Mouse (Mus musculus) hindbrain, embryonic 14.5 days (tissue): ENCODE results near the gene Nos1ap. TPM values are rescaled to one million over a fixed set of nuclear protein-coding genes. Genes with fewer than 3 reads are reported as not detected.
A peak's percentile ranks its signal among the peaks of the same experiment; 100 is the strongest.

Source experiments
- ATAC-seq: fragments of 200-750 bp; cut with Nextera tagmentation; 2 replicates; pipeline ENCODE4 v1.8.0; 2017; ENCODE audit warnings: moderate number of reproducible peaks, mild to moderate bottlenecking, moderate TSS enrichment, moderate library complexity; ENCODE audit not compliant: low FRiP score
- DNase-seq: peaks from one replicate; pipeline ENCODE4 v3.0.0-alpha.2; 2015; ENCODE audit warnings: low spot score
- H3K27ac ChIP-seq: fragments of 300-500 bp; sonication (generic); 2 replicates; pipeline ENCODE4 v1.5.1; 2014; ENCODE audit warnings: mild to moderate bottlenecking, moderate library complexity
- H3K27me3 ChIP-seq: fragments of 300-500 bp; sonication (generic); 2 replicates; pipeline ENCODE4 v1.6.1; 2014; ENCODE audit warnings: mild to moderate bottlenecking, low read length, mixed read lengths; ENCODE audit not compliant: control insufficient read depth, insufficient read depth
- H3K36me3 ChIP-seq: fragments of 300-500 bp; sonication (generic); replicated peaks from 2 replicates; pipeline ENCODE4 v1.6.1; 2014; ENCODE audit not compliant: control insufficient read depth, insufficient read depth
- H3K4me1 ChIP-seq: fragments of 300-500 bp; sonication (generic); replicated peaks from 2 replicates; pipeline ENCODE4 v1.6.1; 2014; ENCODE audit warnings: antibody characterized with exemption, low read length, mixed read lengths; ENCODE audit not compliant: control insufficient read depth, insufficient read depth
- H3K4me2 ChIP-seq: fragments of 300-500 bp; sonication (generic); replicated peaks from 2 replicates; pipeline ENCODE4 v1.6.1; 2014; ENCODE audit warnings: mild to moderate bottlenecking, moderate library complexity
- H3K4me3 ChIP-seq: fragments of 300-500 bp; sonication (generic); replicated peaks from 2 replicates; pipeline ENCODE4 v1.5.1; 2014; ENCODE audit warnings: mild to moderate bottlenecking, low read length
- H3K9ac ChIP-seq: fragments of 300-500 bp; sonication (generic); 2 replicates; pipeline ENCODE4 v1.6.1; 2014
- H3K9me3 ChIP-seq: fragments of 300-500 bp; sonication (generic); 2 replicates; pipeline ENCODE4 v1.6.1; 2016; ENCODE audit warnings: low read length; ENCODE audit not compliant: control insufficient read depth
- WGBS: fragments of 180-500 bp; shearing (Covaris S2); extraction: QIAGEN DNeasy Blood & Tissue Kit; methylation state at CpG from one replicate; pipeline ENCODE4 v1.1.7; 2014; 5-methylcytosine and 5-hydroxymethylcytosine counted together
- polyA plus RNA-seq: library from polyadenylated mRNA; unstranded; fragments of >200 nt; fragmentation: Nextera tagmentation; extraction: Ambion mirVana; gene quantifications from 2 replicates; pipeline ENCODE4 v1.2.1, GENCODE M21; 2014

The Nos1ap gene
- polyA plus RNA-seq, 1 experiment from 2014 or later = 18.0 TPM

DNA sequence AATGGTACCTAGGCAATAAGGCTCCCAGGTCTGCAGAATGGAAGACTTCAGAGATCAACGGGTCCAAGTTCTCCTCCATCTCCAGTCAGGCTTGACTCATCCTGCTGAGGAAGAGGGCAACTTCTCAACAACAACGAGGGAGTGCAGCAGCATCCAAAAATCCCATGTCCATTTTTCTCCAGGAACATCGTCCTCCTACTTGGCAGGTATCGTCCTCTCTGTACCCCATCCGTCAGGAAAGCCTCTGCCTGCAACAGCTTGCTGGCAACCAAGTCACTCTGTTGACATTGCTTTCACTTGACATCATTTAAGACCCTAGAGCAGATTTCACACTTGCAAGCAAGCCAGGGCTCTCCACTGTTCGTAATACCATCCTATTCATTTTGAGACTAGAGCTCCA lies 33.0 kb downstream of the Nos1ap start:
- H3K4me2 ChIP-seq = no peak overlapping the region
- ATAC-seq = no peak
- WGBS = 97% methylated on average over 6 of the region's 6 CpGs

DNA sequence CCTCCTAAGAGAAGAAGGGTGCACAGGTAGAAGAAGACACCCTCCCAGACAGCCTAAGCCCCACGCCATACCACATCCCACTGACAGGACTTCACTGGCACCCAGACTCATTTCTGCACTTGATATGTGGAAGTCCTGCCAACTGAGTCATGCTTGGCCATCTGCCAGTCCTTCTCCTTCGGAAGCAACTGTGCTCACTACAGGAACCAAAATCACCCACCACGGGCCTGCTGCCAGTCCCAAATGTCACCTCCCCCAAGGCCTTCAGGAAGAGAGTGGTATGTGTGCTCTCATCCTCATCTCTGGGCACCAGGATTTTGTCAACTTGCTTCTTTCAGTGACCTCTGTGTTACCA lies 34.7 kb downstream of the Nos1ap start:
- Histone ChIP-seq H3K4me3 (no peak overlapping the region), H3K9me3 (no peaks in the 10 kb centered on the region), H3K27ac (no peak overlapping the region), H3K4me2 (no peak overlapping the region), H3K9ac (no peak overlapping the region), H3K36me3 (no peaks in the 10 kb centered on the region), H3K4me1 (no peaks in the 10 kb centered on the region; the same call in 1 of the 2 replicates), H3K27me3 (no peaks in the 10 kb centered on the region)
- ATAC-seq (no peak), DNase-seq (no peak)
- 55% methylated on average over 3 of the region's 3 CpGs for WGBS

More for the DNA sequence above, 33.0 kb downstream of the Nos1ap start:
- Histone ChIP-seq H3K27ac (no peak overlapping the region), H3K4me1 (no peaks in the 10 kb centered on the region), H3K9ac (no peak overlapping the region), H3K36me3 (no peaks in the 10 kb centered on the region), H3K27me3 (no peaks in the 10 kb centered on the region), H3K4me3 (no peak overlapping the region), H3K9me3 (no peaks in the 10 kb centered on the region)
- DNase-seq = no peak

DNA sequence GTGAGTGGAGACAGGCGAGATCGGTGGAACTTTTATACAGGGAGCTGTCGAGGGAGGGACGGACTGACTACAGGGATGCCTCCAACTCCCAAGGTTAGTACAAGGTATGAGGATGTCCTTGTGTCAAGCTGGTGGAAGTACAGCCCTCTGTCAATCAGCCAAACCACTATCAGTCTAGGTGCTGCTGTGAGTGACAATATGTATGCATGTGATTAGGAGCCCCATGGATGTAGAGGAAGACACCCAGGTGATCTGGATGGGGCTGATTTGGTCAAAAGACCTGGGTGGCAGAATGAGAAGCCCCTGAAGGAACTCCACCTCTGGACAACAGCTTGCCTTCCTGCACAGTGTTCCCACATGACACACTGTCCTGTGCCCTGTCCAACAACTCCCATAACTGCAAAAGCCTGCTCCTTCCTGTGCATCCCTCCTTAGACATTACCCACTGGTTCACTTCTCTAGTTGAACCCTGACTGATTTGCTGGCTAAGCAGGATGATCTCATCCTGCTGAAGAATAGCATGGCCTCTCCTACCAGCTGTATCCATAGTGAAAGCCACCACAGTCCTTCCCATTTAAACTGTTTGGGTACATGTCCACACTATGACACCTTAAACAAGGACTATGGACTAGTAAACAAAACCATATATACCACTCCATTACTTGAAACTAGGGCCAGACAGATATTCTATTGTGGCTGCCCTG lies 35.3 kb downstream of the Nos1ap start:
- 95% methylated on average over 4 of the region's 4 CpGs for WGBS
- Histone ChIP-seq H3K9me3 (no peaks in the 10 kb centered on the region), H3K27ac (no peak overlapping the region), H3K4me1 (no peaks in the 10 kb centered on the region; the same call in 1 of the 2 replicates), H3K4me2 (no peak overlapping the region), H3K36me3 (no peaks in the 10 kb centered on the region), H3K4me3 (no peak overlapping the region), H3K27me3 (no peaks in the 10 kb centered on the region), H3K9ac (no peak overlapping the region)
- no peak for DNase-seq
- ATAC-seq = no peak

DNA sequence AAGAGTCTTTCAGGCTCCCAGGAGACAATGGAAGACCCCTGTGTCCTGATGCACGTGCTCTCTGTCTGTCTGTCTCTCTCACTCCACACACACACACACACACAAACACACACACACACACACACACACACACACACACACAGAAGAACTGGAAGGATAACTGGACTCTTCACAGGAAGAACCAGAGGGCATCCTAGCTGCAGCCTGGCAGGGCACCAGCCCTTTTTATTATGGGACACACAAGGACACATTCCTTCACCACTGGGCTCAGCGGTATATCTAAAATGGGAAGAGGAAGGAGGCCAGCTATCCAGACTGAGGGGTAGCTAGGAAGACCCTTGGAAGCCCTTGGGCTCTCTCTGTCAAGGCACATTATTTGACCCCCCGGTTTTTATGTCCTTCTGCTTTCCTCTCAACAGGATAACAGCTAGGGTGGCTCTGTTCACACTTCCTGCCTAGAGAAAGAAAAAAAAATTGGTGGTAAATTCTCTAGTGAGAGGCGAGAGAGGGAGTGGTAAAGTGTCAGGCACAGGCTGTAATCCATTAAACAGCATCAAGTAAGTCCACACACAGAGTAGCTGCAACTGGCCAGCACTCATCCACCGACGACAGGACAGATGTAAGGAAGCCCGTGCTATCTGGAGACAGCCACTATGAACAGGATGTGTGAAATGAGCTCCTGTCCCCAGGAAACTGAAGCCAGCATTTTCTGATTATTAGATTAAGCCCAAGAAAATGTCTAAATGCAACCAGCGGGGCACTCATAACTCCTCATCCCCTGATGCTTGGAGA lies 38.8 kb downstream of the Nos1ap start:
- Histone ChIP-seq H3K36me3 (no peaks in the 10 kb centered on the region), H3K9ac (no peak overlapping the region), H3K4me2 (no peak overlapping the region), H3K4me3 (no peak overlapping the region), H3K9me3 (no peaks in the 10 kb centered on the region), H3K27me3 (no peaks in the 10 kb centered on the region), H3K4me1 (no peaks in the 10 kb centered on the region; the same call in 1 of the 2 replicates), H3K27ac (no peak overlapping the region)
- 62% methylated on average over 8 of the region's 8 CpGs for WGBS
- ATAC-seq (no peak), DNase-seq (no peak)

DNA sequence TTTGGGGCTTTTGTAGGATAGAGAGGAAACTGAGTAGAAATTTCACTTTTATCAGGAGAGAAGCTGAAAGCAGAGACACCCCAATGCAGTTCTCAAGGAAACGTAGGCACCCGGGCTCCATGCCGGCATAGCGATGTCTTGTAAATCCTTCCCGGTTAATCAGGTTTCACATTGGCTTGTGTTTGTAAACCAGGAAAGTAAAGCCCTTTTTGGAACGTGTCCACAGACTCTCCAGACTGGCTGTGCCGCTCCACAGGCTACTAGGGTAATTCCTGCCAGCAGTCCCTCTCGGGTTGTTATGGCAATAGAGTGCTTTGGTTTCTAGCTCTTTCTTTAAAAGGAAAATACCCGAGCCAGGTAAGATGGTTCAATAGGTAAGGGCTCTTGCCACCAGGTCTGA lies 40.6 kb downstream of the Nos1ap start:
- ATAC-seq = no peak
- no peaks in the 10 kb centered on the region for H3K36me3 ChIP-seq
- no peaks in the 10 kb centered on the region for H3K9me3 ChIP-seq
- WGBS = 54% methylated on average over 9 of the region's 9 CpGs
- H3K4me2 ChIP-seq = no peak overlapping the region
- no peaks in the 10 kb centered on the region for H3K27me3 ChIP-seq
- no peak overlapping the region for H3K4me3 ChIP-seq
- no peak overlapping the region for H3K9ac ChIP-seq
- no peaks in the 10 kb centered on the region; the same call in 1 of the 2 replicates for H3K4me1 ChIP-seq
- H3K27ac ChIP-seq = no peak overlapping the region
- DNase-seq = peak; percentile 71

DNA sequence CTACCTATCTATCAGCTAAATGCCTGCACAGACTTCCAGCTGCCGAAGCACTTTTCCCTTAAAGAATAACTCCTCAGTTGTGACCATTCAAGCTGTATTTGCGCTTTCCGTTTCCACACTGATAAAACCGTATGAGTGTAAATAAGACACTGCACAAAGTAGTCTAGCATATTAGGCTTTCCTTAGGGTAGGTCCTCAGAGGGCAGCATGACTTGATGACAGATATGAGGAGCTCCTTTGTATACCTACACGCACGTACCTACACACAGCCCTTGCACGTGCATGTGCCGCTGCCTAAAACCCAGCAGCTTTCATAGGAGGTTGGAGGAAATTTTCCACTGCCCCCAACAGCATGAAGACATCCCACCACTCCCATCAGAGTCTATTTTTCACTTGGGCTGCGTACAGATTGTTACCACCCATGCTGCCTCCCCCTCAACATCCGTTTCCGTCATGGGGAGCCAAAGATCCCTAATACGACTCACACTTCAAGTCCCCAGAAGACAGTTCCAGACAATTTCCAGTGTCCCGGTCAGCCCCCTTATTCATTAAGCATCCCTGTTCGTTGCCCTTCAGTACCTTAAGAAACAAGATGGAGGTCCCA lies 41.4 kb downstream of the Nos1ap start:
- no peaks in the 10 kb centered on the region for H3K36me3 ChIP-seq
- H3K4me3 ChIP-seq = no peak overlapping the region
- 92% methylated on average over 14 of the region's 14 CpGs for WGBS
- H3K27ac ChIP-seq = no peak overlapping the region
- no peaks in the 10 kb centered on the region for H3K27me3 ChIP-seq
- DNase-seq (no peak), ATAC-seq (no peak)
- H3K9me3 ChIP-seq = no peaks in the 10 kb centered on the region
- no peak overlapping the region for H3K9ac ChIP-seq
- H3K4me2 ChIP-seq = no peak overlapping the region
- H3K4me1 ChIP-seq = no peaks in the 10 kb centered on the region; the same call in 1 of the 2 replicates

DNA sequence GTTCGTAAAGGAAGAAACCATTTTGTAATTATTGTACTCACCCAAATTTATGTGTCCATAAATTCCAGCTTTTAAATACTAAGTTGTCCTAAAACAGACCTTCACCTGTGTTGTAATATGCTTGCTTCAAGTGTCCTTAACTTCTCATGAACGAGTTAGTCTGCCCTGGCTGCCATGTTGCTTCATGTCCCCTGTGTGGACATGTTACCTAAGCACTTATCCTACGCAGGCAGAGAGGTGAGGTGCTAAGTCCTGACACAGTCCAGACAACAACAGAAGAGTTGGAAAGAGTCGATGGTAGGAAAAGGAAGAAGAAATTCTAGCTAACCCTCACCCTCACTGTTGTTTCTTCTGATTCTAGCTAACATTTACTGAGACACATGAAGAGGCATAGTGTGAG lies 43.4 kb downstream of the Nos1ap start:
- H3K27me3 ChIP-seq = no peaks in the 10 kb centered on the region
- H3K9me3 ChIP-seq = peaks cover under 1% of the 10 kb centered on the region; the same call in 1 of the 2 replicates
- 91% methylated on average over 4 of the region's 4 CpGs for WGBS
- no peak overlapping the region for H3K27ac ChIP-seq
- H3K4me1 ChIP-seq = no peaks in the 10 kb centered on the region; the same call in 1 of the 2 replicates
- no peak overlapping the region for H3K4me2 ChIP-seq
- ATAC-seq (no peak), DNase-seq (no peak)
- no peaks in the 10 kb centered on the region for H3K36me3 ChIP-seq
- no peak overlapping the region for H3K9ac ChIP-seq
- H3K4me3 ChIP-seq = no peak overlapping the region

DNA sequence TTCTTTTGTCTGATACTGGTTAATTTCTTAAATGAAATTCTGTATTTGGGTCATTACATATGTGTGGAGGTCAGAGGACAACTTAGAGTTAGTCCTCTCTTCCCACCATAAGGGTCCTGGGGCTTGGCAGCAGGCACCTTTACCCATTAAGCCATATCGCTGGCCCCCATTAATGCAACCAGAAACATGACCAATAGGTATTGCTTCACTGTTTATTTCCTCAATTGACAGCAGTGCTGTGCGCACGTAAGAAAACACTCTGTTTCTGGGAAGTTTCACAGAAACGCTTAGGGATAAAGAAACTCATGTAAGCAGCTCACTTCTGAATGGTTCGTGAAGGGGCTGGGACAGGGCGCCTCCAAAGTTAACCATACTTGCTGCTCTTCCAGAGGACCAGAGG lies 44.4 kb downstream of the Nos1ap start:
- Histone ChIP-seq H3K36me3 (no peaks in the 10 kb centered on the region), H3K9me3 (peaks cover 6% of the 10 kb centered on the region; the same call in 1 of the 2 replicates), H3K27me3 (no peaks in the 10 kb centered on the region), H3K4me2 (no peak overlapping the region), H3K4me3 (no peak overlapping the region), H3K9ac (no peak overlapping the region), H3K27ac (no peak overlapping the region), H3K4me1 (no peaks in the 10 kb centered on the region)
- 95% methylated on average over 6 of the region's 6 CpGs for WGBS
- DNase-seq (no peak), ATAC-seq (no peak)

DNA sequence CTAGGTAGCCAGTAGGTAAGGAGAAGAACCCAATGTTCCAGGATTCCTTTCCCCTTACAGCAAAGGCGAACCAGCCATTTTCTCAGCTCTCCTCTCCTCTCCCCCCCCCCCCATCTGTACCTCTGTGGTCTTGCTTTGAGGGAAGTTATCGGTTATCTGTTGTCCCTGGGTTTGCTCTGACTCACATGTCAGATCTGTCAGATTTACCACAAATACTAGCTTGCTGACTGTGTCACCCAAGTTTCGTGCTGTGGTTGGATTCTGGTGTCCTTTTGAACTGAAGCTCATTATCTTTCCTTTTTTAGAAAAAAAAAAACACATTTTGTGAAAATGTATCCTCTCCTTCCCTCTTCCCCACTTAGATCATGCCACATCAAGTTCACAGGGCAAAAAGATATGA lies 50.2 kb downstream of the Nos1ap start:
- WGBS = 91% methylated on average over 3 of the region's 3 CpGs
- no peak overlapping the region for H3K9ac ChIP-seq
- no peak overlapping the region for H3K27ac ChIP-seq
- peaks cover 6% of the 10 kb centered on the region; the same call in 1 of the 2 replicates for H3K9me3 ChIP-seq
- no peaks in the 10 kb centered on the region for H3K4me1 ChIP-seq
- ATAC-seq (no peak), DNase-seq (no peak)
- H3K4me2 ChIP-seq = no peak overlapping the region
- H3K36me3 ChIP-seq = no peaks in the 10 kb centered on the region
- no peak overlapping the region for H3K4me3 ChIP-seq
- no peaks in the 10 kb centered on the region for H3K27me3 ChIP-seq
